Mouse (Mus musculus) midbrain, embryonic 12.5 days (tissue): ENCODE measurements around the gene Slc6a4. TPM values are rescaled to one million over a fixed set of nuclear protein-coding genes. Genes with fewer than 3 reads are reported as not detected.

Experiments
- ATAC-seq: fragments of 200-750 bp; cut with Nextera tagmentation; 2 replicates; pipeline ENCODE4 v1.8.0; 2017; ENCODE audit warnings: low read depth, moderate TSS enrichment, moderate library complexity; ENCODE audit not compliant: low FRiP score
- H3K27ac ChIP-seq: fragments of 300-500 bp; sonication (generic); replicated peaks from 2 replicates; pipeline ENCODE4 v1.5.1; 2016; ENCODE audit warnings: mild to moderate bottlenecking
- H3K27me3 ChIP-seq: fragments of 300-500 bp; sonication (generic); 2 replicates; pipeline ENCODE4 v1.6.1; 2016; ENCODE audit warnings: mild to moderate bottlenecking
- H3K36me3 ChIP-seq: fragments of 300-500 bp; sonication (generic); 2 replicates; pipeline ENCODE4 v1.6.1; 2016
- H3K4me1 ChIP-seq: fragments of 300-500 bp; sonication (generic); 2 replicates; pipeline ENCODE4 v1.6.1; 2016
- H3K4me2 ChIP-seq: fragments of 300-500 bp; sonication (generic); replicated peaks from 2 replicates; pipeline ENCODE4 v1.6.1; 2016; ENCODE audit warnings: mild to moderate bottlenecking, moderate library complexity
- H3K4me3 ChIP-seq: fragments of 300-500 bp; sonication (generic); 2 replicates; pipeline ENCODE4 v1.5.1; 2016; ENCODE audit warnings: mild to moderate bottlenecking
- H3K9ac ChIP-seq: fragments of 300-500 bp; sonication (generic); replicated peaks from 2 replicates; pipeline ENCODE4 v1.6.1; 2016; ENCODE audit warnings: mild to moderate bottlenecking, moderate library complexity
- H3K9me3 ChIP-seq: fragments of 300-500 bp; sonication (generic); 2 replicates; pipeline ENCODE4 v1.6.1; 2016; ENCODE audit warnings: mild to moderate bottlenecking
- WGBS: fragments of 180-500 bp; shearing (Covaris S2); methylation state at CpG from one replicate; pipeline ENCODE4 v1.1.7; 2016; 5-methylcytosine and 5-hydroxymethylcytosine counted together
- microRNA counts: library from miRNA; unstranded; fragments of <30 nt; microRNA quantifications from one replicate; lab custom pipeline; 2017
- microRNA-seq: library from miRNA; unstranded; fragments of <30 nt; microRNA quantifications from one replicate; pipeline ENCODE4, GENCODE M21; 2017
- polyA plus RNA-seq: library from polyadenylated mRNA; unstranded; fragments of >200 nt; fragmentation: Nextera tagmentation; extraction: Ambion mirVana; gene quantifications from 2 replicates; pipeline ENCODE4 v1.2.1, GENCODE M21; 2016

Gene Slc6a4
- polyA plus RNA-seq, 1 experiment from 2014 or later = 0.80 TPM

- ATAC-seq = no peak
- 93% methylated on average over 1 of the region's 1 CpGs for WGBS
- peaks cover 7% of the 10 kb centered on the region for H3K4me1 ChIP-seq
- no peak overlapping the region for H3K27ac ChIP-seq
- no peaks in the 10 kb centered on the region for H3K9me3 ChIP-seq
- no peak overlapping the region for H3K9ac ChIP-seq
- H3K27me3 ChIP-seq = peaks cover 21% of the 10 kb centered on the region
- no peak overlapping the region for H3K4me3 ChIP-seq
- H3K36me3 ChIP-seq = peaks cover 14% of the 10 kb centered on the region
- H3K4me2 ChIP-seq = no peak overlapping the region
Observed at GRCm38 (mm10) chr11:77079361-77079760, 81.0 kb downstream of the Slc6a4 start.

MicroRNAs encoded within 50 kb of the gene (microRNA counts, 519-probe panel; counts per million panel counts)
- microRNA mmu-miR-423-3p (lab: Ali Mortazavi, UCI) (5,677 counts per million, percentile 56 among the panel's probes with 10 or more counts), microRNA mmu-miR-423-5p (lab: Ali Mortazavi, UCI) (3,442 counts per million, percentile 17 among the panel's probes with 10 or more counts)

Small RNA genes within 50 kb of the gene (microRNA-seq; reads per million reads assigned to microRNA genes)
- 11,254 reads per million, percentile 96 among the genes with 10 or more reads in this experiment for gene Mir423

Other genes starting within 250 kb of the Slc6a4 start
- 26.0 and 26.7 TPM in 2 replicates for gene Gosr1, start 235.0 kb upstream of the Slc6a4 start, polyA plus RNA-seq
- 13.7 and 14.4 TPM in 2 replicates for gene Cpd, start 151.6 kb upstream of the Slc6a4 start, polyA plus RNA-seq
- not detected in 2 replicates for gene Tmigd1, start 96.4 kb upstream of the Slc6a4 start, polyA plus RNA-seq
- 190 and 192 TPM in 2 replicates for gene Blmh, start 73.8 kb upstream of the Slc6a4 start, polyA plus RNA-seq
- gene Nsrp1, start 79.8 kb downstream of the Slc6a4 start, polyA plus RNA-seq = 66.4 and 80.4 TPM in 2 replicates
- gene Efcab5, start 190.4 kb downstream of the Slc6a4 start, polyA plus RNA-seq = 0.75 and 0.97 TPM in 2 replicates
- gene Ssh2, start 217.7 kb downstream of the Slc6a4 start, polyA plus RNA-seq = 15.1 and 18.9 TPM in 2 replicates